Mouse (Mus musculus): ENCODE results near the gene Trex2.

The Trex2 gene

GRCm38 (mm10) chrX:73435252-73435651 lies at the start of gene Trex2:
TSS of gene Trex2 (minus strand) at chrX:73435344.
- DNase-seq: no peak

- no peak for DNase-seq
Measured at GRCm38 (mm10) chrX:73484870-73485269, 49.7 kb upstream of the Trex2 start.

- DNase-seq: peak; percentile 41
Measured at GRCm38 (mm10) chrX:73484076-73484475, 48.9 kb upstream of the Trex2 start.

GRCm38 (mm10) chrX:73483484-73483810 lies 48.3 kb upstream of the Trex2 start, which contains the start of gene Bgn:
TSS of gene Bgn (plus strand) at chrX:73483602.
- DNase-seq: peak; percentile 59

- DNase-seq: peak; percentile 41
Measured at GRCm38 (mm10) chrX:73482643-73483483, 47.7 kb upstream of the Trex2 start.

GRCm38 (mm10) chrX:73480334-73480733 lies 45.2 kb upstream of the Trex2 start:
- peak; percentile 69 for DNase-seq

GRCm38 (mm10) chrX:73479656-73480055 lies 44.5 kb upstream of the Trex2 start:
- peak; percentile 57 for DNase-seq

GRCm38 (mm10) chrX:73477500-73477899 lies 42.4 kb upstream of the Trex2 start:
- no peak for DNase-seq

- DNase-seq: peak; percentile 88
Measured at GRCm38 (mm10) chrX:73476621-73477020, 41.5 kb upstream of the Trex2 start.

GRCm38 (mm10) chrX:73475658-73476256 lies 40.6 kb upstream of the Trex2 start:
- no peak for DNase-seq

- peak; percentile 77 for DNase-seq
Measured at GRCm38 (mm10) chrX:73474340-73475165, 39.4 kb upstream of the Trex2 start.

- no peak for DNase-seq
Measured at GRCm38 (mm10) chrX:73471764-73472163, 36.6 kb upstream of the Trex2 start.

GRCm38 (mm10) chrX:73468752-73469151 lies 33.6 kb upstream of the Trex2 start:
- no peak for DNase-seq

- DNase-seq: peak; percentile 50
Measured at GRCm38 (mm10) chrX:73468330-73468729, 33.2 kb upstream of the Trex2 start.

GRCm38 (mm10) chrX:73467446-73468241 lies 32.5 kb upstream of the Trex2 start:
- peak; percentile 65 for DNase-seq

GRCm38 (mm10) chrX:73465483-73466186 lies 30.5 kb upstream of the Trex2 start:
- peak; percentile 82 for DNase-seq

- no peak for DNase-seq
Measured at GRCm38 (mm10) chrX:73460792-73461191, 25.6 kb upstream of the Trex2 start.

GRCm38 (mm10) chrX:73458877-73459392 lies 23.8 kb upstream of the Trex2 start, which contains the start of gene Haus7:
TSS of gene Haus7 (minus strand) at chrX:73459044.
- DNase-seq: peak; percentile 97

- DNase-seq: peak; percentile 74
Measured at GRCm38 (mm10) chrX:73451949-73452348, 16.8 kb upstream of the Trex2 start.

- DNase-seq: no peak
Measured at GRCm38 (mm10) chrX:73441428-73441827, 6.3 kb upstream of the Trex2 start.

- no peak for DNase-seq
Measured at GRCm38 (mm10) chrX:73432850-73433249, 2.3 kb downstream of the Trex2 start.

- DNase-seq: no peak
Measured at GRCm38 (mm10) chrX:73430036-73430435, 5.1 kb downstream of the Trex2 start.
